Mouse (Mus musculus) liver, adult 2 months (tissue): ENCODE measurements around the gene Hmcn2.

ENCODE experiments used
- CTCF ChIP-seq: fragments of 200-500 bp; IDR thresholded peaks from 2 replicates; pipeline ENCODE4 v1.5.1; 2011; ENCODE audit warnings: low read depth, low read length, control low read depth
- POLR2A ChIP-seq: fragments of 200-500 bp; IDR thresholded peaks from 2 replicates; pipeline ENCODE4 v1.6.1; 2011; ENCODE audit warnings: low read length, control low read depth; ENCODE audit not compliant: insufficient read depth; ENCODE audit errors: extremely low read depth

DNA sequence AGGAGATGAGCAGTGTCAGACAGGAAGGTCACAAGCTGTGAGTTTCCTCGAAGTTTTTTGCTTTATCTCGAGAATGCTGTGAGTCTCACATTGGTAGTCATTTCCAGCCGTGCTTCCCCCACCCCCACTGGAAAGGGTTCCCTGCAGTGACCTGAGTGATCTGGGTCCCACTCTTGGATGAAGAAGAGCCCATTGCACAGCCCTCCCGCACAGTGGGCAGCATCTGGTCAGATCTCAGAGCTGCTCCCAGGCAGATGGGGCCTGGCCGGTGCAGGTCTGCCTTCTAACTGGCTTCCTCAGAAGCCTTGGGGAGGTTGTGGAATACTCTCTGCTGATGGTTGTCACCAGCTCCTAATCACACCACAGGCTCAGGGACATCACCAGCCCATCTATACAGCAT lies 34.6 kb downstream of the Hmcn2 start:
- TF ChIP-seq CTCF: no peak
- no peak for TF ChIP-seq POLR2A
